Mouse (Mus musculus) splenic B cell, adult 2 months (primary cell): ENCODE data around the gene Tmem238.

ENCODE experiments used
- DNase-seq: peaks from one replicate; pipeline ENCODE4 v3.0.0-alpha.2; 2011; ENCODE audit warnings: low read depth, low spot score
- H3K27me3 ChIP-seq: 2 replicates; pipeline ENCODE4 v1.6.1; 2012; ENCODE audit warnings: mild to moderate bottlenecking, low read length, moderate library complexity, mixed read lengths; ENCODE audit not compliant: control insufficient read depth, poor library complexity, insufficient read depth, severe bottlenecking
- H3K36me3 ChIP-seq: 2 replicates; pipeline ENCODE4 v1.6.1; 2012; ENCODE audit warnings: mild to moderate bottlenecking, low read length, moderate library complexity, mixed read lengths; ENCODE audit not compliant: control insufficient read depth, poor library complexity, insufficient read depth, severe bottlenecking

Tmem238 gene

GRCm38 (mm10) chr7:4776861-4777830, 12.3 kb downstream of the Tmem238 start:
- Histone ChIP-seq H3K27me3 (no peaks in the 10 kb centered on the region; the same call in 1 of the 2 replicates), H3K36me3 (no peaks in the 10 kb centered on the region)
- DNase-seq: peak; percentile 41

GRCm38 (mm10) chr7:4776131-4776530, 13.3 kb downstream of the Tmem238 start:
- no peaks in the 10 kb centered on the region; the same call in 1 of the 2 replicates for H3K27me3 ChIP-seq
- DNase-seq: no peak
- H3K36me3 ChIP-seq: no peaks in the 10 kb centered on the region

GRCm38 (mm10) chr7:4771202-4771601, 18.3 kb downstream of the Tmem238 start, which contains the start of gene Fam71e2:
Gene Fam71e2, minus strand, starts transcription at chr7:4771302.
- Histone ChIP-seq H3K36me3 (no peaks in the 10 kb centered on the region), H3K27me3 (no peaks in the 10 kb centered on the region)
- no peak for DNase-seq

- no peak for DNase-seq
Measured at GRCm38 (mm10) chr7:4764946-4765710, 24.3 kb downstream of the Tmem238 start.

GRCm38 (mm10) chr7:4759670-4760069, 29.8 kb downstream of the Tmem238 start:
- Histone ChIP-seq H3K36me3 (no peaks in the 10 kb centered on the region), H3K27me3 (no peaks in the 10 kb centered on the region)
- DNase-seq: no peak

More at GRCm38 (mm10) chr7:4764946-4765710, 24.3 kb downstream of the Tmem238 start:
- Histone ChIP-seq H3K36me3 (no peaks in the 10 kb centered on the region), H3K27me3 (no peaks in the 10 kb centered on the region)

GRCm38 (mm10) chr7:4752821-4753570, 36.5 kb downstream of the Tmem238 start, which contains the start of gene Cox6b2:
Gene Cox6b2, minus strand, starts transcription at chr7:4753094.
- H3K27me3 ChIP-seq: no peaks in the 10 kb centered on the region
- peak; percentile 67 for DNase-seq
- no peaks in the 10 kb centered on the region for H3K36me3 ChIP-seq

- Histone ChIP-seq H3K27me3 (no peaks in the 10 kb centered on the region), H3K36me3 (no peaks in the 10 kb centered on the region)
- peak; percentile 23 for DNase-seq
Measured at GRCm38 (mm10) chr7:4751971-4752820, 37.3 kb downstream of the Tmem238 start.

GRCm38 (mm10) chr7:4749169-4749568, 40.3 kb downstream of the Tmem238 start:
- no peaks in the 10 kb centered on the region for H3K27me3 ChIP-seq
- DNase-seq: no peak

GRCm38 (mm10) chr7:4748321-4748720, 41.1 kb downstream of the Tmem238 start:
- Histone ChIP-seq H3K36me3 (no peaks in the 10 kb centered on the region), H3K27me3 (no peaks in the 10 kb centered on the region)
- DNase-seq: no peak

More at GRCm38 (mm10) chr7:4749169-4749568, 40.3 kb downstream of the Tmem238 start:
- no peaks in the 10 kb centered on the region for H3K36me3 ChIP-seq

GRCm38 (mm10) chr7:4747156-4747899, 42.1 kb downstream of the Tmem238 start:
- H3K36me3 ChIP-seq: no peaks in the 10 kb centered on the region
- no peaks in the 10 kb centered on the region for H3K27me3 ChIP-seq

GRCm38 (mm10) chr7:4746326-4746980, 43.0 kb downstream of the Tmem238 start:
- Histone ChIP-seq H3K36me3 (no peaks in the 10 kb centered on the region; the same call in 1 of the 2 replicates), H3K27me3 (no peaks in the 10 kb centered on the region)
- no peak for DNase-seq

More at GRCm38 (mm10) chr7:4747156-4747899, 42.1 kb downstream of the Tmem238 start:
- DNase-seq: no peak

GRCm38 (mm10) chr7:4744886-4745285, 44.6 kb downstream of the Tmem238 start:
- no peaks in the 10 kb centered on the region; the same call in 1 of the 2 replicates for H3K36me3 ChIP-seq
- H3K27me3 ChIP-seq: no peaks in the 10 kb centered on the region
- no peak for DNase-seq
